8 mouse cellular contexts compared by ENCODE assay signal in genomic region chr10:39501977-39502706, GRCm38 (mm10).
DNase-seq lines count a peak whose midpoint lies in the region; ATAC-seq and TF ChIP-seq lines count a peak whose summit lies in the region.

No protein-coding gene starts in this region.

- H3K4me2 ChIP-seq in forebrain, embryonic 11.5 days (ENCODE audit: low read depth, low read length, severe bottlenecking): no peak overlapping the region
- H3K4me2 ChIP-seq in limb, embryonic 13.5 days (replicated peaks): no peak overlapping the region

- no peak overlapping the region for H3K27ac ChIP-seq in heart, embryonic 10.5 days
- no peak overlapping the region for H3K27ac ChIP-seq in forebrain, embryonic 11.5 days (ENCODE audit: low read depth, low read length)
- H3K27ac ChIP-seq in limb, embryonic 13.5 days: peak overlapping the region; percentile 22; the same call in 1 of the 2 replicates
- H3K27ac ChIP-seq in olfactory bulb, adult 2 months (ENCODE audit: insufficient read depth, low read depth, low read length): peak overlapping the region; percentile 70

- no peak for TF ChIP-seq POLR2A in olfactory bulb, adult 2 months (IDR thresholded peaks at IDR 0.05; ENCODE audit: insufficient read depth, low read depth, low read length)

- H3K4me1 ChIP-seq in heart, embryonic 10.5 days: peaks cover 52% of the 10 kb centered on the region
- H3K4me1 ChIP-seq in forebrain, embryonic 11.5 days (replicated peaks; ENCODE audit: control insufficient read depth, insufficient read depth, low read length): peaks cover 16% of the 10 kb centered on the region
- H3K4me1 ChIP-seq in limb, embryonic 13.5 days: peaks cover 61% of the 10 kb centered on the region
- H3K4me1 ChIP-seq in olfactory bulb, adult 2 months (ENCODE audit: control insufficient read depth, insufficient read depth, low read length): peaks cover 61% of the 10 kb centered on the region

- TF ChIP-seq CTCF in olfactory bulb, adult 2 months (IDR thresholded peaks at IDR 0.05; ENCODE audit: insufficient read depth, low read depth, low read length): no peak

- DNase-seq in heart, adult 11 months: peak; percentile 98
- no peak for DNase-seq in heart, embryonic 10.5 days (ENCODE audit: low spot score)
- peak; percentile 60 for DNase-seq in adipocyte (ENCODE audit: low spot score)
- DNase-seq in forebrain, embryonic 11.5 days (ENCODE audit: low spot score): peak; percentile 64
- peak; percentile 77 to 85 for DNase-seq in heart, postnatal 36 days
- DNase-seq in embryo, embryonic 9.5 days (ENCODE audit: extremely low spot score): no peak

- ATAC-seq in forebrain, embryonic 11.5 days (replicated peaks; ENCODE audit: low FRiP score): 0 out of 2 replicates have a peak, but pooled peaks have one; percentile 24
- peak; percentile 55; the same call in 1 of the 2 replicates for ATAC-seq in limb, embryonic 13.5 days (ENCODE audit: low FRiP score, low read depth)

- intact Hi-C loops in heart, postnatal 36 days (cut with DNase I): loop anchor here (5.0 kb wide), 1 partner anchor 40 kb away; no protein-coding TSS in a partner anchor

- no peak overlapping the region for H3K4me3 ChIP-seq in heart, embryonic 10.5 days
- H3K4me3 ChIP-seq in forebrain, embryonic 11.5 days (ENCODE audit: low read depth, low read length): no peak overlapping the region
- H3K4me3 ChIP-seq in limb, embryonic 13.5 days: no peak overlapping the region
- H3K4me3 ChIP-seq in olfactory bulb, adult 2 months (ENCODE audit: insufficient read depth, low read depth, low read length): no peak overlapping the region

- no peak overlapping the region for H3K9ac ChIP-seq in forebrain, embryonic 11.5 days (ENCODE audit: low read length)
- no peak overlapping the region; the same call in 1 of the 2 replicates for H3K9ac ChIP-seq in limb, embryonic 13.5 days

- no peaks in the 10 kb centered on the region for H3K27me3 ChIP-seq in heart, embryonic 10.5 days (ENCODE audit: insufficient read depth, poor library complexity, severe bottlenecking)
- no peaks in the 10 kb centered on the region for H3K27me3 ChIP-seq in forebrain, embryonic 11.5 days (ENCODE audit: control insufficient read depth, insufficient read depth, low read length)
- no peaks in the 10 kb centered on the region for H3K27me3 ChIP-seq in limb, embryonic 13.5 days

- no peaks in the 10 kb centered on the region for H3K36me3 ChIP-seq in heart, embryonic 10.5 days
- H3K36me3 ChIP-seq in forebrain, embryonic 11.5 days (ENCODE audit: control insufficient read depth, insufficient read depth, low read length): no peaks in the 10 kb centered on the region
- no peaks in the 10 kb centered on the region for H3K36me3 ChIP-seq in limb, embryonic 13.5 days

- 80% methylated on average over 13 of the region's 13 CpGs for WGBS in heart, embryonic 10.5 days
- WGBS in forebrain, embryonic 11.5 days: 84% methylated on average over 13 of the region's 13 CpGs
- 58% methylated on average over 13 of the region's 13 CpGs for WGBS in limb, embryonic 13.5 days
- 29% methylated on average over 13 of the region's 13 CpGs for WGBS in olfactory bulb, adult 2 months

- no peaks in the 10 kb centered on the region for H3K9me3 ChIP-seq in heart, embryonic 10.5 days
- no peaks in the 10 kb centered on the region for H3K9me3 ChIP-seq in forebrain, embryonic 11.5 days (ENCODE audit: control insufficient read depth, low read length)
- no peaks in the 10 kb centered on the region for H3K9me3 ChIP-seq in limb, embryonic 13.5 days

Comparison
In these comparisons a context has a peak if more than half of its experiments do, and no peak if none do; other contexts are left out.
1. DNase-seq: peak in heart, adult 11 months (single experiment), adipocyte (single experiment), forebrain, embryonic 11.5 days (single experiment) and heart, postnatal 36 days (2 of 2); none in heart, embryonic 10.5 days (single experiment) and embryo, embryonic 9.5 days (single experiment).
2. H3K27ac ChIP-seq: peak in limb, embryonic 13.5 days (single experiment) and olfactory bulb, adult 2 months (single experiment); none in heart, embryonic 10.5 days (single experiment) and forebrain, embryonic 11.5 days (single experiment).